Mouse (Mus musculus): ENCODE measurements around the gene Ubr7. TPM values are rescaled to one million over a fixed set of nuclear protein-coding genes. Genes with fewer than 3 reads are reported as not detected.

Ubr7 gene
- polyA plus RNA-seq (2015; fragmentation: Nextera tagmentation; extraction: Ambion mirVana): 20.4 and 20.6 TPM in 2 replicates

GRCm38 (mm10) chr12:102757689-102758402 is at the start of gene Ubr7, which contains the start of the genes Gm28051 and Gon7:
Gene Ubr7 (plus strand): TSS chr12:102757967.
Gene Gm28051 (minus strand): TSS chr12:102757765.
Gene Gon7 (minus strand): TSS chr12:102757803.

GRCm38 (mm10) chr12:102743589-102744574 is 13.9 kb upstream of the Ubr7 start, which contains the start of the genes Moap1 and Tmem251:
Gene Moap1 (minus strand): TSS chr12:102743661.
Gene Tmem251 (plus strand): TSS chr12:102743762.

GRCm38 (mm10) chr12:102758403-102758756 is 613 bp downstream of the Ubr7 start, which contains the start of gene Gm20604:
Gene Gm20604 (minus strand): TSS chr12:102758672.

Other genes starting within 250 kb of the Ubr7 start
- 0.10 and 0.55 TPM in 2 replicates for gene Chga, start 203.0 kb upstream of the Ubr7 start, polyA plus RNA-seq (2015; fragmentation: Nextera tagmentation; extraction: Ambion mirVana)
- 3.5 and 4.9 TPM in 2 replicates for gene Itpk1, start 53.0 kb upstream of the Ubr7 start, polyA plus RNA-seq (2015; fragmentation: Nextera tagmentation; extraction: Ambion mirVana)
- gene Moap1, start 14.3 kb upstream of the Ubr7 start, polyA plus RNA-seq (2015; fragmentation: Nextera tagmentation; extraction: Ambion mirVana): 9.2 and 10.7 TPM in 2 replicates
- 6.3 and 6.5 TPM in 2 replicates for gene Tmem251, start 14.2 kb upstream of the Ubr7 start, polyA plus RNA-seq (2015; fragmentation: Nextera tagmentation; extraction: Ambion mirVana)
- gene Gm28051, start 202 bp upstream of the Ubr7 start, polyA plus RNA-seq (2015; fragmentation: Nextera tagmentation; extraction: Ambion mirVana): not detected in 2 replicates
- gene Gon7, start 164 bp upstream of the Ubr7 start, polyA plus RNA-seq (2015; fragmentation: Nextera tagmentation; extraction: Ambion mirVana): 9.8 and 10.5 TPM in 2 replicates
- 10.4 and 10.9 TPM in 2 replicates for gene Gm20604, start 705 bp downstream of the Ubr7 start, polyA plus RNA-seq (2015; fragmentation: Nextera tagmentation; extraction: Ambion mirVana)
- 6.6 and 6.7 TPM in 2 replicates for gene Btbd7, start 120.5 kb downstream of the Ubr7 start, polyA plus RNA-seq (2015; fragmentation: Nextera tagmentation; extraction: Ambion mirVana)
- not detected in 2 replicates for gene Cox8c, start 141.3 kb downstream of the Ubr7 start, polyA plus RNA-seq (2015; fragmentation: Nextera tagmentation; extraction: Ambion mirVana)
- 0.01 TPM in 1 of 2 replicates, not detected in the other for gene Unc79, start 190.9 kb downstream of the Ubr7 start, polyA plus RNA-seq (2015; fragmentation: Nextera tagmentation; extraction: Ambion mirVana)

Data from skeletal muscle tissue, postnatal 0 days (tissue).